Mouse (Mus musculus) lung, postnatal 0 days (tissue): ENCODE measurements around the gene Cyp27b1.

Source experiments
- CTCF ChIP-seq: IDR thresholded peaks from 2 replicates; pipeline ENCODE4 v1.5.1; 2016; ENCODE audit warnings: antibody characterized with exemption, mild to moderate bottlenecking
- EP300 ChIP-seq: IDR thresholded peaks from 2 replicates; pipeline ENCODE4 v1.6.1; 2016; ENCODE audit warnings: antibody characterized with exemption, mild to moderate bottlenecking, control low read depth

- peak; percentile 11; the same call in 1 of the 2 replicates for TF ChIP-seq CTCF
- no peak for TF ChIP-seq EP300
Observed at GRCm38 (mm10) chr10:127083915-127084306, 35.9 kb downstream of the Cyp27b1 start.
